Mouse (Mus musculus) hindlimb bud, embryonic 11.5 days (tissue): ENCODE data around the gene Atrn.

ENCODE experiments used
- DNase-seq: peaks from one replicate; pipeline ENCODE4 v3.0.0-alpha.2; 2012; ENCODE audit warnings: low read depth, low spot score; ENCODE audit errors: extremely low spot score

The Atrn gene

GRCm38 (mm10) chr2:131067481-131067880 lies 161.2 kb downstream of the Atrn start:
- no peak for DNase-seq

- no peak for DNase-seq
These were observed 166.2 kb downstream of the Atrn start for GRCm38 (mm10) chr2:131072536-131072935.
